Mouse (Mus musculus) kidney, adult 2 months (tissue): ENCODE measurements at regions not wholly inside any gene's neighbourhood (a gene's known extent, or its start where the extent isn't known, plus 50 kb on each side); places are given as distances from the start of the nearest gene placed in this dataset.

Source experiments
- CTCF ChIP-seq: fragments of 200-500 bp; conservative IDR thresholded peaks from 2 replicates; pipeline ENCODE4 v1.5.1; 2011; ENCODE audit warnings: low read depth, mild to moderate bottlenecking, control low read depth, low read length, moderate library complexity, mixed read lengths; ENCODE audit not compliant: insufficient read depth, insufficient read length
- POLR2A ChIP-seq: fragments of 200-500 bp; IDR thresholded peaks from one replicate; pipeline ENCODE4 v1.6.1; 2011; ENCODE audit warnings: low read depth, low read length, control low read depth

- TF ChIP-seq CTCF = no peak
- TF ChIP-seq POLR2A = no peak
Measured at GRCm38 (mm10) chr12:106527699-106528434, 517.8 kb downstream of the Vrk1 start.
